ENCODE assay signal across 11 mouse cellular contexts in genomic region chr2:90153916-90154315, GRCm38 (mm10). TPM values are rescaled to one million over a fixed set of nuclear protein-coding genes. Genes with fewer than 3 reads are reported as not detected.
"Had no signal": no experiment of that assay in that cellular context is flagged by ENCODE, and none has a peak within 500 bp of the region (broad histone marks: within the 10 kb centered on the region; RNA-seq: fewer than 3 reads in every experiment).

No protein-coding gene starts in this region.

- DNase-seq: lung, adult 2 months; lung, postnatal 14 days; lung, postnatal 36 days; right cerebral cortex, postnatal 14 days; thymus, adult 2 months; thymus, postnatal 25 days; thymus, postnatal 4 days had no signal

RNA-seq across cellular contexts. Expression of gene Olfr1270, which starts 1.0 kb away (rescaled TPM):
- total RNA-seq: megakaryocyte progenitor cell, adult 5-6 weeks; midbrain, postnatal 0 days; monocyte, adult 5-6 weeks; neutrophil, adult 5-6 weeks had no signal

RNA-seq across cellular contexts. Expression of gene Olfr32, which starts 11.8 kb away (rescaled TPM):
- total RNA-seq: megakaryocyte progenitor cell, adult 5-6 weeks; midbrain, postnatal 0 days; monocyte, adult 5-6 weeks; neutrophil, adult 5-6 weeks had no signal

RNA-seq across cellular contexts. Expression of gene Olfr1269, which starts 32.7 kb away (rescaled TPM):
- total RNA-seq: megakaryocyte progenitor cell, adult 5-6 weeks; midbrain, postnatal 0 days; monocyte, adult 5-6 weeks; neutrophil, adult 5-6 weeks had no signal
